29 mouse cellular contexts compared by ENCODE assay signal in genomic region chr5:112641770-112642169, GRCm38 (mm10).
"Had no signal": no experiment of that assay in that cellular context is flagged by ENCODE, and none has a peak within 500 bp of the region (broad histone marks: within the 10 kb centered on the region; RNA-seq: fewer than 3 reads in every experiment).

No protein-coding gene starts in this region.

- H3K27ac ChIP-seq: gastrocnemius, adult 2 months; heart, embryonic 13.5 days; heart, embryonic 15.5 days; hindbrain, embryonic 12.5 days; hindbrain, embryonic 14.5 days; intestine, embryonic 15.5 days; kidney, embryonic 15.5 days; kidney, postnatal 0 days; limb, embryonic 13.5 days; limb, embryonic 15.5 days; liver, embryonic 12.5 days; liver, embryonic 14.5 days had no signal

- H3K9ac ChIP-seq: heart, embryonic 13.5 days; heart, embryonic 15.5 days; hindbrain, embryonic 12.5 days; intestine, embryonic 15.5 days; kidney, embryonic 15.5 days; limb, embryonic 13.5 days; limb, embryonic 15.5 days; liver, embryonic 12.5 days; liver, embryonic 14.5 days had no signal

- H3K36me3 ChIP-seq: heart, embryonic 10.5 days; heart, embryonic 13.5 days; heart, embryonic 15.5 days; hindbrain, embryonic 10.5 days; hindbrain, embryonic 12.5 days; intestine, embryonic 15.5 days; kidney, embryonic 15.5 days; limb, embryonic 13.5 days; limb, embryonic 15.5 days; liver, embryonic 12.5 days had no signal

- DNase-seq: gastrocnemius, adult 2 months; gastrocnemius, postnatal 10 days; gastrocnemius, postnatal 25 days; heart, adult 18-20 months; heart, postnatal 14 days; heart, postnatal 36 days; kidney, adult 2 months; kidney, adult 9 months; kidney, postnatal 14 days; kidney, postnatal 36 days; layer of hippocampus, adult 9-11 months; layer of hippocampus, postnatal 36 days; left cerebral cortex, postnatal 4 days had no signal

- H3K4me3 ChIP-seq: gastrocnemius, adult 2 months; heart, embryonic 13.5 days; heart, embryonic 15.5 days; hindbrain, embryonic 12.5 days; intestine, embryonic 15.5 days; limb, embryonic 13.5 days; limb, embryonic 15.5 days; liver, embryonic 12.5 days had no signal

- ATAC-seq: hindbrain, embryonic 16.5 days; inflammation-experienced regulatory T-cells, adult 6 months; intestine, embryonic 15.5 days; intestine, postnatal 0 days; liver, embryonic 12.5 days had no signal

- H3K9me3 ChIP-seq: heart, embryonic 13.5 days; heart, embryonic 15.5 days; hindbrain, embryonic 12.5 days; intestine, embryonic 15.5 days; kidney, embryonic 15.5 days; limb, embryonic 15.5 days had no signal
